20 mouse cellular contexts compared by ENCODE assay signal in genomic region chr1:151864326-151864725, GRCm38 (mm10).
DNase-seq lines count a peak whose midpoint lies in the region; ATAC-seq and TF ChIP-seq lines count a peak whose summit lies in the region.
"Had no signal": no experiment of that assay in that cellular context is flagged by ENCODE, and none has a peak within 500 bp of the region (broad histone marks: within the 10 kb centered on the region; RNA-seq: fewer than 3 reads in every experiment).

No protein-coding gene starts in this region.

- no peak overlapping the region for H3K4me3 ChIP-seq in kidney, embryonic 15.5 days (replicated peaks)
- no peak overlapping the region for H3K4me3 ChIP-seq in limb, embryonic 11.5 days (ENCODE audit: low read depth, low read length)
- no peak overlapping the region for H3K4me3 ChIP-seq in limb, embryonic 10.5 days
- no peak overlapping the region for H3K4me3 ChIP-seq in lung, embryonic 16.5 days (ENCODE audit: low read length)
- no peak overlapping the region for H3K4me3 ChIP-seq in lung, adult 2 months (replicated peaks; ENCODE audit: extremely low read depth, low read depth, low read length)
- no peak overlapping the region for H3K4me3 ChIP-seq in stomach, embryonic 16.5 days (replicated peaks; ENCODE audit: low read length)
- H3K4me3 ChIP-seq: forebrain, embryonic 10.5 days; forebrain, embryonic 13.5 days; heart, embryonic 15.5 days had no signal

- WGBS in kidney, embryonic 15.5 days = 92% methylated on average over 6 of the region's 6 CpGs
- WGBS in limb, embryonic 11.5 days = 90% methylated on average over 6 of the region's 6 CpGs
- WGBS in limb, embryonic 10.5 days = 93% methylated on average over 6 of the region's 6 CpGs
- WGBS in lung, embryonic 16.5 days = 59% methylated on average over 6 of the region's 6 CpGs
- 86% methylated on average over 6 of the region's 6 CpGs for WGBS in lung, adult 2 months
- WGBS in stomach, embryonic 16.5 days = 73% methylated on average over 6 of the region's 6 CpGs

- no peaks in the 10 kb centered on the region for H3K27me3 ChIP-seq in kidney, embryonic 15.5 days
- no peaks in the 10 kb centered on the region for H3K27me3 ChIP-seq in limb, embryonic 11.5 days (ENCODE audit: control insufficient read depth, insufficient read depth, low read length)
- no peaks in the 10 kb centered on the region for H3K27me3 ChIP-seq in limb, embryonic 10.5 days (ENCODE audit: low read depth, poor library complexity, severe bottlenecking)
- H3K27me3 ChIP-seq in lung, embryonic 16.5 days (ENCODE audit: control insufficient read depth, insufficient read depth, low read depth, low read length) = no peaks in the 10 kb centered on the region
- H3K27me3 ChIP-seq in stomach, embryonic 16.5 days (ENCODE audit: control insufficient read depth, insufficient read depth, low read length) = no peaks in the 10 kb centered on the region
- H3K27me3 ChIP-seq: CH12.LX; forebrain, embryonic 13.5 days; heart, embryonic 15.5 days; Patski had no signal

- H3K27ac ChIP-seq in kidney, embryonic 15.5 days = peak overlapping the region; percentile 2; the same call in 1 of the 2 replicates
- H3K27ac ChIP-seq in limb, embryonic 11.5 days (replicated peaks; ENCODE audit: low read depth, low read length) = no peak overlapping the region
- H3K27ac ChIP-seq in limb, embryonic 10.5 days = no peak overlapping the region
- peak overlapping the region; percentile 90 for H3K27ac ChIP-seq in lung, embryonic 16.5 days (ENCODE audit: low read length)
- H3K27ac ChIP-seq in stomach, embryonic 16.5 days (ENCODE audit: low read length) = peak overlapping the region; percentile 78; the same call in 1 of the 2 replicates
- H3K27ac ChIP-seq: forebrain, embryonic 10.5 days; forebrain, embryonic 13.5 days; hindbrain, embryonic 14.5 days had no signal

- H3K9ac ChIP-seq in kidney, embryonic 15.5 days = no peak overlapping the region
- H3K9ac ChIP-seq in limb, embryonic 11.5 days (ENCODE audit: low read length) = no peak overlapping the region
- no peak overlapping the region for H3K9ac ChIP-seq in lung, embryonic 16.5 days (ENCODE audit: low read length)
- 0 out of 2 replicates have a peak overlapping the region, but pooled peaks have one; percentile 35 for H3K9ac ChIP-seq in stomach, embryonic 16.5 days (ENCODE audit: low read length)
- H3K9ac ChIP-seq: forebrain, embryonic 13.5 days; heart, embryonic 15.5 days; hindbrain, embryonic 14.5 days had no signal

- no peak for DNase-seq in kidney, postnatal 4 days
- no peak for DNase-seq in limb, embryonic 11.5 days (ENCODE audit: low spot score)
- no peak for DNase-seq in limb, embryonic 10.5 days (ENCODE audit: low spot score)
- DNase-seq in lung, adult 2 months = no peak
- DNase-seq: B cell, adult 2 months; cerebellum, adult 18-20 months; cerebellum, adult 9-10 months; gastrocnemius, postnatal 36 days had no signal

- no peak overlapping the region for H3K4me2 ChIP-seq in kidney, embryonic 15.5 days
- no peak overlapping the region for H3K4me2 ChIP-seq in limb, embryonic 11.5 days (ENCODE audit: low read depth, severe bottlenecking)
- H3K4me2 ChIP-seq in lung, embryonic 16.5 days (ENCODE audit: low read depth, low read length) = no peak overlapping the region
- no peak overlapping the region for H3K4me2 ChIP-seq in stomach, embryonic 16.5 days (ENCODE audit: low read depth, low read length)
- H3K4me2 ChIP-seq: forebrain, embryonic 13.5 days; heart, embryonic 11.5 days; heart, embryonic 15.5 days; hindbrain, embryonic 14.5 days had no signal

- H3K9me3 ChIP-seq in kidney, embryonic 15.5 days (replicated peaks) = no peaks in the 10 kb centered on the region
- no peaks in the 10 kb centered on the region for H3K9me3 ChIP-seq in limb, embryonic 11.5 days (ENCODE audit: control insufficient read depth, low read length)
- H3K9me3 ChIP-seq in limb, embryonic 10.5 days (replicated peaks) = no peaks in the 10 kb centered on the region
- no peaks in the 10 kb centered on the region for H3K9me3 ChIP-seq in lung, embryonic 16.5 days (ENCODE audit: control insufficient read depth, low read length)
- no peaks in the 10 kb centered on the region for H3K9me3 ChIP-seq in stomach, embryonic 16.5 days (replicated peaks; ENCODE audit: control insufficient read depth, low read length)
- H3K9me3 ChIP-seq: forebrain, embryonic 10.5 days; forebrain, embryonic 13.5 days; heart, embryonic 15.5 days had no signal

- ATAC-seq in kidney, embryonic 15.5 days (replicated peaks; ENCODE audit: low FRiP score) = no peak
- 0 out of 2 replicates have a peak, but pooled peaks have one; percentile 21 for ATAC-seq in limb, embryonic 11.5 days (ENCODE audit: insufficient number of reproducible peaks, low FRiP score, low TSS enrichment, low read depth)
- peak; percentile 11 for ATAC-seq in lung, embryonic 16.5 days (ENCODE audit: low read depth)
- no peak for ATAC-seq in stomach, embryonic 16.5 days (ENCODE audit: insufficient read depth, low FRiP score)
- ATAC-seq: forebrain, embryonic 16.5 days; Patski had no signal

- H3K36me3 ChIP-seq in kidney, embryonic 15.5 days = no peaks in the 10 kb centered on the region
- no peaks in the 10 kb centered on the region for H3K36me3 ChIP-seq in limb, embryonic 11.5 days (ENCODE audit: control insufficient read depth, insufficient read depth, low read length)
- H3K36me3 ChIP-seq in limb, embryonic 10.5 days = no peaks in the 10 kb centered on the region
- H3K36me3 ChIP-seq in lung, embryonic 16.5 days (ENCODE audit: control insufficient read depth, insufficient read depth, low read length) = no peaks in the 10 kb centered on the region
- H3K36me3 ChIP-seq in stomach, embryonic 16.5 days (ENCODE audit: control insufficient read depth, insufficient read depth, low read length) = no peaks in the 10 kb centered on the region
- H3K36me3 ChIP-seq: forebrain, embryonic 10.5 days; G1E; heart, embryonic 15.5 days had no signal

- no peak for TF ChIP-seq POLR2A in lung, adult 2 months (IDR thresholded peaks at IDR 0.05; ENCODE audit: borderline replicate concordance, extremely low read depth, low read depth, low read length)

- H3K4me1 ChIP-seq in kidney, embryonic 15.5 days = peaks cover 6% of the 10 kb centered on the region; the same call in 1 of the 2 replicates
- no peaks in the 10 kb centered on the region for H3K4me1 ChIP-seq in limb, embryonic 11.5 days (ENCODE audit: control insufficient read depth, insufficient read depth, low read length)
- no peaks in the 10 kb centered on the region for H3K4me1 ChIP-seq in limb, embryonic 10.5 days
- H3K4me1 ChIP-seq in lung, embryonic 16.5 days (replicated peaks; ENCODE audit: control insufficient read depth, insufficient read depth, low read length) = peaks cover 4% of the 10 kb centered on the region; the same call in 1 of the 2 replicates
- H3K4me1 ChIP-seq in lung, adult 2 months (ENCODE audit: control insufficient read depth, insufficient read depth, low read length) = no peaks in the 10 kb centered on the region
- peaks cover 14% of the 10 kb centered on the region; the same call in 1 of the 2 replicates for H3K4me1 ChIP-seq in stomach, embryonic 16.5 days (ENCODE audit: control insufficient read depth, insufficient read depth, low read length)
- H3K4me1 ChIP-seq: forebrain, embryonic 10.5 days; forebrain, embryonic 13.5 days had no signal

- no peak for TF ChIP-seq CTCF in lung, adult 2 months (IDR thresholded peaks at IDR 0.05; ENCODE audit: insufficient read depth, low read length)

Comparison
In these comparisons a context has a peak if more than half of its experiments do, and no peak if none do; other contexts are left out.
1. ATAC-seq: peak in limb, embryonic 11.5 days (single experiment) and lung, embryonic 16.5 days (single experiment); none in kidney, embryonic 15.5 days (single experiment) and stomach, embryonic 16.5 days (single experiment).
2. H3K27ac ChIP-seq: peak in kidney, embryonic 15.5 days (single experiment), lung, embryonic 16.5 days (single experiment) and stomach, embryonic 16.5 days (single experiment); none in limb, embryonic 11.5 days (single experiment) and limb, embryonic 10.5 days (single experiment).